Mouse (Mus musculus): ENCODE measurements around the gene Rint1.

- TF ChIP-seq POLR2A (IDR thresholded peaks at IDR 0.05; ENCODE audit: insufficient read depth, low read length) (no peak), CTCF (IDR thresholded peaks at IDR 0.05; ENCODE audit: low read depth, low read length) (no peak)
Observed at GRCm38 (mm10) chr5:23743261-23743660, 44.2 kb upstream of the Rint1 start.
